Mouse (Mus musculus) lung, postnatal 10 days (tissue): ENCODE data around the gene Btbd11.

Experiments used
- DNase-seq: peaks from one replicate; pipeline ENCODE4 v3.0.0; 2021

Btbd11 gene

GRCm38 (mm10) chr10:85527722-85528121 is 141.1 kb downstream of the Btbd11 start:
- no peak for DNase-seq

GRCm38 (mm10) chr10:85533192-85533710 is 146.6 kb downstream of the Btbd11 start:
- no peak for DNase-seq

GRCm38 (mm10) chr10:85538051-85538753 is 151.6 kb downstream of the Btbd11 start:
- DNase-seq = no peak

GRCm38 (mm10) chr10:85539510-85540120 is 153.0 kb downstream of the Btbd11 start:
- DNase-seq = no peak

GRCm38 (mm10) chr10:85540311-85541093 is 153.9 kb downstream of the Btbd11 start:
- no peak for DNase-seq

GRCm38 (mm10) chr10:85541481-85541880 is 154.9 kb downstream of the Btbd11 start:
- DNase-seq = no peak

- DNase-seq = no peak
Observed at GRCm38 (mm10) chr10:85541892-85542630, 155.4 kb downstream of the Btbd11 start.

- DNase-seq = no peak
Observed at GRCm38 (mm10) chr10:85543281-85543680, 156.7 kb downstream of the Btbd11 start.

GRCm38 (mm10) chr10:85544991-85545390 is 158.4 kb downstream of the Btbd11 start:
- DNase-seq = no peak

GRCm38 (mm10) chr10:85555193-85555592 is 168.6 kb downstream of the Btbd11 start:
- DNase-seq = no peak

GRCm38 (mm10) chr10:85561418-85561817 is 174.8 kb downstream of the Btbd11 start:
- no peak for DNase-seq

- DNase-seq = no peak
Observed at GRCm38 (mm10) chr10:85571456-85571855, 184.8 kb downstream of the Btbd11 start.

- DNase-seq = no peak
Observed at GRCm38 (mm10) chr10:85572571-85572970, 186.0 kb downstream of the Btbd11 start.

GRCm38 (mm10) chr10:85577891-85578420 is 191.3 kb downstream of the Btbd11 start:
- no peak for DNase-seq

- DNase-seq = no peak
Observed at GRCm38 (mm10) chr10:85578571-85579465, 192.2 kb downstream of the Btbd11 start.

- DNase-seq = no peak
Observed at GRCm38 (mm10) chr10:85587758-85588157, 201.1 kb downstream of the Btbd11 start.

- no peak for DNase-seq
Observed at GRCm38 (mm10) chr10:85590043-85590442, 203.4 kb downstream of the Btbd11 start.

GRCm38 (mm10) chr10:85591296-85591695 is 204.7 kb downstream of the Btbd11 start:
- DNase-seq = no peak

GRCm38 (mm10) chr10:85591986-85592385 is 205.4 kb downstream of the Btbd11 start:
- DNase-seq = peak; percentile 37

GRCm38 (mm10) chr10:85596301-85596700 is 209.7 kb downstream of the Btbd11 start:
- DNase-seq = no peak

GRCm38 (mm10) chr10:85598093-85598599 is 211.5 kb downstream of the Btbd11 start:
- peak; percentile 74 for DNase-seq
